Mouse (Mus musculus): ENCODE measurements around the gene Gnai2.

DNA sequence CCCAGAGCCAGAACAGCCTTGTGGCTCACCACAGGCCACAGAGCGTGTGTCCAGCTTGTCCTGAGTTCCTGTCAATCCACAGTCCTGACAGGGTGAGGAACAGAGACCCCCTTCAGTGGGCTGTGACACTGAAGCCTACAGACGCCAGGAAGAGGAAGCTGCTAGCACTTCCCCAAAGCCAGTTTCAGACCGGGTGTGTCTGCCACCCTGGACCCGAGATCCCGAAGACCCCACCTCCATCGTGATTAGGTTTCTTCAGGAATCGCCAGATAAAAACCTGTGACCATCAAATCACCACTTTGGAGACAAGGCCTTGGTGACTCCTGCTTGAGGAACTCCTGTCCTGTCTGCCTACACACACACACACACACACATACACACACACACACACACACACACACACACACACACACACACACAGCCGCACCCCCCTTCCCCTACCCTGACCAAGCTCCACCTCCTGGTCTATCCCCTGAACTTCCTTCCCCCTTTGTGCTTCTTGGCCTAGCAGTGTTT is 5.1 kb upstream of the Gnai2 start:
- TF ChIP-seq CTCF (IDR thresholded peaks at IDR 0.05; ENCODE audit: borderline replicate concordance, insufficient read depth, low read length) (no peak), POLR2A (IDR thresholded peaks at IDR 0.05; ENCODE audit: low read depth, low read length) (no peak)

All from embryonic fibroblast, embryonic 13.5 days (primary cell).